Mouse (Mus musculus): ENCODE results near the gene Syce3. TPM values are rescaled to one million over a fixed set of nuclear protein-coding genes. Genes with fewer than 3 reads are reported as not detected.

Syce3 gene
- polyA plus RNA-seq (2014; fragmentation: Nextera tagmentation; extraction: Ambion mirVana) = not detected in 2 replicates

DNA sequence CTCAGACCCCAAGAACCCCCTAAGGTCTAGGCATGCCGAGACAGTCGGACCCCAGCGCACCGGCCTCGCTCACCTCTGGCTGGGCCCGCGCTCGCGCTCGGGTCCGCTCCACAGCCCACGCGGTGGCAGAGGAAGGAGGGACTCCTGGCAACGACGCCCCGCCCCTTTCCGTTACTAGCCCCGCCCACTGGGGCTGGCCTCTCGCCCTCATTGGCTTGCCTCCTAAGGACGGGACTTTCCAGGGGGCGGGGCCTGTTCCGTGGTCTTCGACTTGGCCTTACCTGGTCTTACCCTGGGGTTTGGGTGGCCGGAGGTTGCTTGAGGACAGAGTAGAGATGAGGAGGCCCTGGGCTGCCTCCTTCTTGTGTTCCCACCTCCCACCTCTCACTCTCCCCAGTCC lies at the start of gene Syce3:
Gene Syce3 (minus strand): TSS at position 386 of the 400 bp plus-strand sequence.
- Histone ChIP-seq H3K27ac (ENCODE audit: low read depth) (no peak within 1 kb of the TSS), H3K9me3 (ENCODE audit: low read depth, low read length) (no peaks in the 10 kb centered on the region), H3K9ac (no peak within 1 kb of the TSS), H3K36me3 (ENCODE audit: insufficient read depth) (no peaks in the 10 kb centered on the region), H3K4me1 (ENCODE audit: insufficient read depth) (no peaks in the 10 kb centered on the region), H3K4me2 (no peak within 1 kb of the TSS), H3K27me3 (ENCODE audit: insufficient read depth, low read length) (no peaks in the 10 kb centered on the region), H3K4me3 (ENCODE audit: low read depth, low read length) (no peak within 1 kb of the TSS)
- DNase-seq = no peak
- WGBS = 77% methylated on average over 23 of the region's 24 CpGs
- no peak for TF ChIP-seq CTCF (IDR thresholded peaks at IDR 0.05; ENCODE audit: low read depth)
- no peak for ATAC-seq (ENCODE audit: insufficient read depth)

DNA sequence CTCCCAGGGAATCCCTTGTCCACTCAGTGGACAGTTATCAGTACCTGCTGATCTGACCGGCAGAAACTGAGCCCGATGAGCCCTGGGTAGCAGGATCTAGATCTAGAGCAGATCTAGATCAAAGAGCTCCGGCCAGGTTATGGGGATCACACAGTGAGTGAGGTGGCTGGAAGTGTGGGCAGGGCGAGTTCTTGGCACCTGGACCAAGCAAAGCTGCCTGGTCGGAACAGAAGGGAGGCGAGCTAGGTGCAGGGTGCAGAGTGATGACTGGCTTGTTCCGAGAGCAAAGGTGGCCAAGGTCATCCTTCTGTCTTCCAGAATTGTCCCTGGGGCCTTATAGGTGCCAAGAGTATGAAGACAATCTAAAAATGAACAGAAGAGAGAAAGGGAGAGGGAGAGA lies 49.5 kb upstream of the Syce3 start:
- Histone ChIP-seq H3K27me3 (ENCODE audit: insufficient read depth, low read length) (0 out of 2 replicates have a peak, but pooled peaks cover 9% of the 10 kb centered on the region), H3K4me2 (no peak overlapping the region)

DNA sequence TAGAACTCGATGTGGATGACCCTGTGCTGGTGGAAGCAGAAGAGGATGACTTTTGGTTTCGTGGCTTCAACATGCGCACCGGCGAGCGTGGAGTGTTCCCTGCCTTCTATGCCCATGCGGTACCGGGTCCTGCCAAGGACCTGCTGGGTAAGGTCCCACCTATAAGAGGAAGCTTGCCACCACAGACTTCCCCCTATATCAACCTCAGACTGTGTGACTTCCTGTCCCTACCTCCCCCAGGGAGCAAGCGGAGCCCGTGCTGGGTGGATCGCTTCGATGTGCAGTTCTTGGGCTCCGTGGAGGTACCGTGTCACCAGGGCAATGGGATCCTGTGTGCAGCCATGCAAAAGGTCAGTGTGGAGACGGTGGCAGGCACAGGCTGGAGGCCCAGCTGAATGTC lies 48.6 kb upstream of the Syce3 start:
- no peaks in the 10 kb centered on the region for H3K4me1 ChIP-seq (ENCODE audit: insufficient read depth)
- H3K4me2 ChIP-seq = no peak overlapping the region
- H3K9me3 ChIP-seq (ENCODE audit: low read depth, low read length) = no peaks in the 10 kb centered on the region
- no peak for DNase-seq
- TF ChIP-seq CTCF (IDR thresholded peaks at IDR 0.05; ENCODE audit: low read depth) = no peak
- no peak for ATAC-seq (ENCODE audit: insufficient read depth)
- H3K36me3 ChIP-seq (ENCODE audit: insufficient read depth) = no peaks in the 10 kb centered on the region
- no peak overlapping the region for H3K27ac ChIP-seq (ENCODE audit: low read depth)
- H3K27me3 ChIP-seq (ENCODE audit: insufficient read depth, low read length) = peaks cover 18% of the 10 kb centered on the region
- WGBS = 91% methylated on average over 15 of the region's 15 CpGs
- H3K4me3 ChIP-seq (ENCODE audit: low read depth, low read length) = no peak overlapping the region
- no peak overlapping the region for H3K9ac ChIP-seq

More for the DNA sequence above, 49.5 kb upstream of the Syce3 start:
- Histone ChIP-seq H3K9ac (no peak overlapping the region), H3K36me3 (ENCODE audit: insufficient read depth) (no peaks in the 10 kb centered on the region), H3K4me3 (ENCODE audit: low read depth, low read length) (no peak overlapping the region), H3K27ac (ENCODE audit: low read depth) (no peak overlapping the region), H3K9me3 (ENCODE audit: low read depth, low read length) (no peaks in the 10 kb centered on the region), H3K4me1 (ENCODE audit: insufficient read depth) (no peaks in the 10 kb centered on the region)
- ATAC-seq (ENCODE audit: insufficient read depth) (no peak), DNase-seq (no peak)
- 77% methylated on average over 7 of the region's 7 CpGs for WGBS
- no peak for TF ChIP-seq CTCF (IDR thresholded peaks at IDR 0.05; ENCODE audit: low read depth)

DNA sequence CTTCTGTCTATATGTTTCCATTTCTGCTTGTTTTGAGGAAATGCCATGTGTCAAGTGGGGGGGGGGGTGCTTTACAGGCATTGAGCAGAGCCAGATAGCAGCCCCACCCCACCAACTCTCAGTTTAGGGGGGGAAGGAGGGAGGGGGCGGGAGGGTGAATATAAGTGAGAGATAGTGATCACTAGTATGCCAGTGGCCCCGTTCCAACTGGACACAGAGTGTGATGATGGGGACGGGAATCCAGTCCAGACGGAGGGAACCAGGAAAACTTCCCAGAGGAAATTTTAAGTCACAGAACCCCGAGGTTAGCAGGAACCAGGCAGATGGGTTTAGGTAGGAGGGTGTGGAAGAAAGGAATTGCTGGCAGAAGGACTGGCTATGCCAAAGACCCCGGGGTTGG lies 45.3 kb upstream of the Syce3 start:
- no peak overlapping the region for H3K9ac ChIP-seq
- no peak overlapping the region for H3K27ac ChIP-seq (ENCODE audit: low read depth)
- no peak for DNase-seq
- peaks cover 27% of the 10 kb centered on the region for H3K27me3 ChIP-seq (ENCODE audit: insufficient read depth, low read length)
- no peak overlapping the region for H3K4me3 ChIP-seq (ENCODE audit: low read depth, low read length)
- no peaks in the 10 kb centered on the region for H3K36me3 ChIP-seq (ENCODE audit: insufficient read depth)
- H3K4me2 ChIP-seq = no peak overlapping the region
- WGBS = 72% methylated on average over 6 of the region's 6 CpGs
- ATAC-seq (ENCODE audit: insufficient read depth) = no peak
- no peaks in the 10 kb centered on the region for H3K9me3 ChIP-seq (ENCODE audit: low read depth, low read length)
- TF ChIP-seq CTCF (IDR thresholded peaks at IDR 0.05; ENCODE audit: low read depth) = no peak
- no peaks in the 10 kb centered on the region for H3K4me1 ChIP-seq (ENCODE audit: insufficient read depth)

DNA sequence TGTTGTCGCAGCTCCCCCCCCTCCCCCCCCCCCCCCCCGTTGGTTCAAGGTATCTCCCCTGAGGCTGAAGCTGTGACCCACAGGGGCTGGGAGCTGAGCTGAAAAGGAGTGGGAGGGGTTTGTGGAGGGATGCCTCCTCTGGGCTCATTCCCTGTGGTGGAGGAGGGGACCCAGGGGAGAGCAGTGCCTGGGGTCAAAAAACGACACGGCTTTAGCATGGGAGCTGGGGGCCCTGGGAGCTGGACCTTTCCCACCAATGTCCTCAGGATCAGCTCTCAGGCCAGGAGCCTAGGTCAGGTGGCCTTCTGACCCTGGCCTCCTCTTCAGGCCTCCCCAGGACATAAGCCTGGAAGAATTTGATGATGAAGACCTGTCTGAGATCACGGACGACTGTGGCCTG lies 44.6 kb upstream of the Syce3 start:
- WGBS = 28% methylated on average over 4 of the region's 6 CpGs
- no peak for TF ChIP-seq CTCF (IDR thresholded peaks at IDR 0.05; ENCODE audit: low read depth)
- no peak overlapping the region; the same call in 1 of the 2 replicates for H3K4me2 ChIP-seq
- DNase-seq (no peak), ATAC-seq (ENCODE audit: insufficient read depth) (no peak)
- no peak overlapping the region for H3K9ac ChIP-seq
- H3K27ac ChIP-seq (ENCODE audit: low read depth) = no peak overlapping the region
- no peak overlapping the region for H3K4me3 ChIP-seq (ENCODE audit: low read depth, low read length)
- H3K36me3 ChIP-seq (ENCODE audit: insufficient read depth) = no peaks in the 10 kb centered on the region
- H3K4me1 ChIP-seq (ENCODE audit: insufficient read depth) = no peaks in the 10 kb centered on the region
- no peaks in the 10 kb centered on the region for H3K9me3 ChIP-seq (ENCODE audit: low read depth, low read length)
- H3K27me3 ChIP-seq (ENCODE audit: insufficient read depth, low read length) = peaks cover 27% of the 10 kb centered on the region

DNA sequence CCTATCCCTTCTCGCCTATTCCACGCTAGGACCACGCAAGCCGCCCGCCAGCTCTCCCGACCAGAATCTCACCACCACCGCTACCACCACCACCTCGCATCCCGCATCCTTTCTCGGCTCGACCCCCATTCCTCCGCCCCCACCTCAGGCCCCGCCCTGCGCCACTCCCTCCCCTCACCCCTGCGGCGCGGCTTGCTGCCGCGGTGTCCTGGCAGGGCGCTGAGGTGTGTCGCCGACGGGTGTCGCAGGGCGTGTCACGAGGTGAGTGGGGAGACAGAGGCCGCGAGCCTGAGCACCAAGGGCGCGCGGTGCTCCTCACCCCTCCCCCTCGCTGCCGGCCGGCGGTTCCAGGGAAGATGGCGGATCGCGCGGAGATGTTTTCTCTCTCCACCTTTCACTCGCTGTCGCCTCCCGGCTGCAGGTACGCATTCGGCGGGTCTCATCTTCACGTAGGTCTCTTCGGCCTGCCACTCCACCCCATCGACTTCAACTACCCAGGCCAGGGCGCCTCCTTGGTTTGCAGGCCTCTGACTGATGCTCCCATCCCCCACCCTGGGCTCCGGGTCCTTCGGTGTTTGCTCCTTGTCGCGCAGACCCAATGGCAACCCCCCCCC lies 43.7 kb upstream of the Syce3 start, which contains the start of gene Mapk8ip2:
Gene Mapk8ip2 (plus strand): TSS at position 49 of the 614 bp plus-strand sequence.
- Histone ChIP-seq H3K4me3 (ENCODE audit: low read depth, low read length) (peak within 1 kb of the TSS; percentile 40), H3K9ac (no peak within 1 kb of the TSS; the same call in 1 of the 2 replicates), H3K27ac (ENCODE audit: low read depth) (no peak within 1 kb of the TSS), H3K4me2 (peak within 1 kb of the TSS; percentile 77), H3K9me3 (ENCODE audit: low read depth, low read length) (no peaks in the 10 kb centered on the region), H3K27me3 (ENCODE audit: insufficient read depth, low read length) (peaks cover 27% of the 10 kb centered on the region), H3K36me3 (ENCODE audit: insufficient read depth) (no peaks in the 10 kb centered on the region), H3K4me1 (ENCODE audit: insufficient read depth) (no peaks in the 10 kb centered on the region)
- ATAC-seq (ENCODE audit: insufficient read depth) = peak; percentile 48; the same call in 1 of the 2 replicates
- DNase-seq = no peak
- WGBS = under 1% methylated on average over 53 of the region's 53 CpGs
- TF ChIP-seq CTCF (IDR thresholded peaks at IDR 0.05; ENCODE audit: low read depth) = no peak

DNA sequence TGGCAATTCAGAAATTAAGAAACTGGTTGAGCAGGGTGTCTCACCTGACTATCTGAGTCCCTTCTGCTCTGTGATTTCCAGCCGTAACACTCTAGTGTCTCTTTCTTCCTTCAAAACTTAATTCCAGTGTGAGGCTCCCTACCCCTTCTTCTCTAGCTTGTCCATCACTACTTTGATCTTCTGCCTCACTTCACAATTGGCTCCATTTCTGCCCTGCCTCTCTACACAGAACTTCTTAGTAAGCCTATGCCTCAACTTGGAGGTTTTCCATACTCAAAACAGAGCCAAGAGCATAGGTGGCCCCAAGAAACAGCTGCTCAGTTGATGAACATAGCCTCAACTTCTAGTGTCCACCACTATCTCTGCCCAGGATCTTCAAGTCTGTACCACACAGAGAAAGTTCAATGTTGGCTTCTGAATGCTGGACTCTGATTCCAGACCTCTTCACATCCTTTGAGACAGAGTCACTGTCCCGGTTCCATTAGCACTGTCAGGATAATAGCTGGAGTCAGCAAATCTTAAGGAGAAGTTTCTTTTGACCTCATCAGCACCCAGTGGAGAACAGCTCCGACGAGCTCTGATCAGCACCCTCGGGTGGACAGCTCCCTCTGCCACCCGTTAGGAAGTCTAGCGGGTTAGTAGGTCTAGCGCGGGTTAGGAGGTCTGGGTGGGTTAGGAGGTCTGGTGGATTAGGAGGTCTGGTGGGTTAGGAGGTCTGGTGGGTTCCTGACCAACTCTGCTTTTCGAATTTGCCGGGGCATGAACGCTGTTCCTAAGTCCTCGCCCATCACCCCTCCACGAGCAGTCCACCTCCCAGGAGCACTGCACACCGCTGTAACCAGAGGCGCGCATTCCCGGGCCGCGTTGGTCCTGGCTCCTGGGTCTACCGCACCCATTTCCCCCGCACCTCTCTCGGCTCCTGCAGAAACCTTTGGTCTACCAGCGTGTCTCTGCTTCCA lies 42.9 kb upstream of the Syce3 start:
- Histone ChIP-seq H3K27ac (ENCODE audit: low read depth) (no peak overlapping the region), H3K36me3 (ENCODE audit: insufficient read depth) (no peaks in the 10 kb centered on the region), H3K27me3 (ENCODE audit: insufficient read depth, low read length) (peaks cover 27% of the 10 kb centered on the region), H3K4me3 (ENCODE audit: low read depth, low read length) (peak overlapping the region; percentile 40), H3K9ac (no peak overlapping the region), H3K4me2 (peak overlapping the region; percentile 77), H3K9me3 (ENCODE audit: low read depth, low read length) (no peaks in the 10 kb centered on the region), H3K4me1 (ENCODE audit: insufficient read depth) (no peaks in the 10 kb centered on the region)
- 5% methylated on average over 24 of the region's 24 CpGs for WGBS
- no peak for TF ChIP-seq CTCF (IDR thresholded peaks at IDR 0.05; ENCODE audit: low read depth)
- ATAC-seq (ENCODE audit: insufficient read depth) = peak; percentile 75
- peak; percentile 90 for DNase-seq

All from lung, embryonic 14.5 days (tissue).